Mouse (Mus musculus) E14TG2a.4 (cell line): ENCODE results near the gene Emc1.

Experiments
- CTCF ChIP-seq: conservative IDR thresholded peaks from 2 replicates; pipeline ENCODE4 v1.5.1; 2014; ENCODE audit warnings: low read length
- NANOG ChIP-seq: IDR thresholded peaks from 2 replicates; pipeline ENCODE4 v1.6.1; 2014; ENCODE audit warnings: borderline replicate concordance, low read length, mixed read lengths
- POU5F1 ChIP-seq: IDR thresholded peaks from 2 replicates; pipeline ENCODE4 v1.6.1; 2014; ENCODE audit warnings: low read length, borderline replicate concordance

GRCm38 (mm10) chr4:139411351-139411750 is 59.0 kb downstream of the Emc1 start:
- TF ChIP-seq CTCF: no peak
- no peak for TF ChIP-seq POU5F1
- TF ChIP-seq NANOG: no peak
